Mouse (Mus musculus) liver, embryonic 14.5 days (tissue): ENCODE results near the gene Ddit4.

Experiments
- CTCF ChIP-seq: IDR thresholded peaks from 2 replicates; pipeline ENCODE4 v1.5.1; 2016; ENCODE audit warnings: antibody characterized with exemption, low read depth, control low read depth
- EP300 ChIP-seq: IDR thresholded peaks from 2 replicates; pipeline ENCODE4 v1.6.1; 2016; ENCODE audit warnings: antibody characterized with exemption, low read depth

DNA sequence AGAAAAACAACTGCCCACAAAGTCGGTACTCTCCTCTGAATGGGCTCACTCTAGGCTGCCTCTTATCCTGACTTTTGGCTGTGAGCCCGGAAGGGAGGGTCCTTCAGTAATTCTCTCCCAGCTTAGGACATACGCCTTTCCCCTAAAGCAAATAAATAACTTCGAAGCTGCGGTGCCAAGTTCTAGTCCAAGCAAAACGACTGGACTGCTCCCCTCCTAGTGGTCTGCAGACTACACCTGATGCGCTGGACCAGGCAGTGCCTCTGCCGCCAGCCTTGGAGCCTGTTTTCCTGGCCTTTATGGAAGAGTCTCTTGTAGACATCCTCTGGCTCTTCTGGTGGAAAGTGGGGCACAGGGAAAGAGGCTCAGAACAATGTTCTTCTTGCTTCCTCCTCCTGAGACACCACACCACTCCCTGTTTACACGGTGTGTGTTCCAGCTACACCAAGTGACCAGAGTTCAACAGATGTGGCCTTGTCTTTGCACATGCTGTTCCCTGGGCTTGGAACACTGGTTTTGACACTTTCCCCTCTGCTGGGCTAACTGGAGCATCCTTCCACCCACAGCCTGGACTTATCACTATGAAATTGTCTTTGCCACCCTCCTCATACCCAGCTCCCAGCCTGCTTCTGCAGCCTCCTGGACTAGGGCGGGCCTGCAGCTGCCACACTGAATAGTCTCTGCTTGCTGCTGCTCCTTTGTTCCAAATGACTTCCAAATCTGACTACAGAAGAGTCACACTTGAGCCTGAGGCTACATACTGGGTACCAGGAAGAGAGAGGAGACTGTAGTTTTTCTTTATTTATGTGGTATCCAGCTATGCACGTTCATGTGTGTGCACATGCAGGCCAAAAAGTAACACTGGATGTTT, 27.5 kb upstream of the Ddit4 start:
- TF ChIP-seq CTCF (no peak), EP300 (no peak)
